Mouse (Mus musculus): ENCODE data around the gene Selenop.

DNA sequence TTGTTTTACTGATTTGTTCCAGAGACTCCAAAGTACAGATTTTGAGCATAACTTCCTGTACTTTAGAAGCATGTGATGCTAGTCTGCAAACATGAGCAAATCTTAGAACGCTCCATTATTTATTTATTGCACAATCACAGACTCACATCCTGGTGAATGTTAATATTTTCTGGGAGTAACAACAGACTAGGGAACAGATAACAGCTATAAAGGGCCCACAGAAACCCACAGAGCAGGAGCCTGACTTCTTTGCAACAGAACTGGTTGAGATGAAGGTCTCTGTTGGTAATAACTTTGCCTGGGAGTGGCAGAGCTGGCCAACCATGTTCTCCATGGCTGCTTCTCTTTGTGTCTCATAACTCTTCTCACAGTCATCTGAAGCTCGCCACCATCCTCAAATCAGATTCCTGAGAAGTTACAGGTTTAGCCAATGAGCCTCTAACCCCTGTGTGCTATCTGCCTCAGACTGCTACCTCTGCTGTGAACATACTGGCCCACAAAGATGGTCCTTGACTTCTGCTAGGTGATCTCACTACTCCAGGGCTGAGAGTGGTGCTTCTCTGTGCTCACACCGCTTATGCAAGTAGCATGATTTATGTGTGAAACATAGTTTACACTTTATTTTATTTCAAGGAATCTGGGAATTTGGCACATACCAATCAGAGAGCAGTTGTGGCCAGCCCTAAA is 17.2 kb upstream of the Selenop start:
- TF ChIP-seq CTCF (IDR thresholded peaks at IDR 0.05; ENCODE audit: low read depth, low read length) (no peak), POLR2A (IDR thresholded peaks at IDR 0.05; ENCODE audit: borderline replicate concordance, low read depth, low read length) (no peak)
